Mouse (Mus musculus) heart, adult 8-10 months (tissue): ENCODE data around the gene Pou2f3. TPM values are rescaled to one million over a fixed set of nuclear protein-coding genes. Genes with fewer than 3 reads are reported as not detected.

Experiments used
- DNase-seq: peaks from one replicate; pipeline ENCODE4 v3.0.0; 2022; ENCODE audit warnings: low spot score
- total RNA-seq, 4 experiments: library from RNA; stranded (reverse); gene quantifications; 2 replicates each; pipeline ENCODE4 v1.2.4; 2022

Gene Pou2f3
- total RNA-seq, 4 experiments from 2014 or later = not detected

GRCm38 (mm10) chr9:43231805-43232204 lies 21.6 kb upstream of the Pou2f3 start:
- DNase-seq = no peak

DNA sequence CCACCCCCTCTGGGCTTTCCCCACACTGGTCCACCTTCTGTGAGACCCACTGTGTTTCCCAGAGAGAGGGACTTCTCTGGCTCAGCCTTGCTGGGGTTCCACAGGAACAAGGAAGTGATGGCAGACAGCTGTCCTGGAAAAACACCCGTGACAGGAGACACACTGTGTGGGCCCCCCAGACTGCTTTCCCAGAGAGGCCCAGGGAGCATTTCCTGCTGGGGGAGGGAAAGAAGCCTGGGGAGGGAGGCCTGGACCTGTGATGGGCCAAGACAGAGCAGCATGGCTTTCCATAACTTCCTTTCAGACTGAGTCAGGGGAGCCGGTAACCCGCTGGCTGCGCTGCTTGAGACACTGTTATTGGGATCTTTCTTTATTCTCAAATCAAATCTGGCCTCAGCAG lies 20.7 kb upstream of the Pou2f3 start:
- peak; percentile 42 for DNase-seq

DNA sequence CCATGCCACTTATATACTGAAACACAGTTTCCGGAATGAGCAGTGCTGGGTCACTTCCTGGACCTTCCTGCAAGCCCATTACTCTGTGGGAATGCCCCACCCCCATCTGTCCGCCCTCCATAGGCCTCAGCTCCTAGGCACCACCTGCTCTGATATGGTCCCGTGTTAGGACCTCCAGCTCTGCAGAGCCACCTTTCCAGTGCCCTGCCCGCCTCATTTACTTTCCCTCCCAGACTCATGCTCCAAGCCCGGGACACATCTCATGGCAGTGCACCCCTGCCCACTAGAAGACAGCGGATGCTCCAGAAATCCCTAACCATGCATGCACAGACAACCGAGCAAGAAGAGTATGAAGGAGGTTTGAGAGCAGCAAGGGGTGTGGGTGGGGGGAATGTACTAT lies 19.8 kb upstream of the Pou2f3 start:
- no peak for DNase-seq

- DNase-seq = no peak
These were observed 19.3 kb upstream of the Pou2f3 start for GRCm38 (mm10) chr9:43229398-43229895.

DNA sequence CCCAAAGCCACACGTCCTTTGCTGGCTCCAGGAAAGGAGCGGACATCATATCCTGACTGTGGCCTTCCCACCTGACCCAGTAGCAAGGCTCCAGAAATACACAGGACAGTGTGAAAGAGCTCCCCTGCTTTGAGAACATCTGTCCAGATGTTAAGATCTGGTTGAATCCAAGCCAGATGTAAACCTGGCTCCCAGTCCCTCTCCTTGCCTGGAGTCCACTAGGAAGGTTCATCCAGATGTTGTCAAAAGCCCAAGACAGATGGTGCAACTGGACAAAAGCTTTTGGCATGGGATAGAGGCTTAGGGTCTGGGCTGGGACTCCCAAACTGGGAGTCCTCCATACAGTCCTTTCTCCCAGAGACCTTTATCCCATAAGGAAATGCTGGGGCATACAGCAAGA lies 18.6 kb upstream of the Pou2f3 start:
- no peak for DNase-seq

DNA sequence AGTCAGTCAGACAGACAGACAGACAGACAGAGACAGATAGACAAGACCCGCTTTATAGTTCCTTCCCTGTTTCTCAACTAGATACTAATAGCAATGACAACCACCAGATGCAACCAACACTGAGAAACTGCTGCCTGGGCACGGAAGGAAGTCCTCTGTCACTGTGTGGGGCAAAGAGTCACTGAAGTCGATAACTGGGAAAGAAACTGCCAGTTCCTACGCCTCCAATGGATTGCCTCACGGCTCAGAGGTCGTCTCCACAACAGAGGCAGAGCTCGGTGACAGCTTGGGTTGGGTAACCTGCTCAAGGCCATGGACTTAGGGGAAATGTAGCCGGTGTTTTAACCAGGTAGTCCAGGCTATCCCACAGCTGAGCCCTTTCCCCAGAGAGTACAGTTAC lies 17.5 kb upstream of the Pou2f3 start:
- no peak for DNase-seq

GRCm38 (mm10) chr9:43226573-43227160 lies 16.5 kb upstream of the Pou2f3 start:
- DNase-seq = no peak

- no peak for DNase-seq
These were observed 15.3 kb upstream of the Pou2f3 start for GRCm38 (mm10) chr9:43225481-43225880.

DNA sequence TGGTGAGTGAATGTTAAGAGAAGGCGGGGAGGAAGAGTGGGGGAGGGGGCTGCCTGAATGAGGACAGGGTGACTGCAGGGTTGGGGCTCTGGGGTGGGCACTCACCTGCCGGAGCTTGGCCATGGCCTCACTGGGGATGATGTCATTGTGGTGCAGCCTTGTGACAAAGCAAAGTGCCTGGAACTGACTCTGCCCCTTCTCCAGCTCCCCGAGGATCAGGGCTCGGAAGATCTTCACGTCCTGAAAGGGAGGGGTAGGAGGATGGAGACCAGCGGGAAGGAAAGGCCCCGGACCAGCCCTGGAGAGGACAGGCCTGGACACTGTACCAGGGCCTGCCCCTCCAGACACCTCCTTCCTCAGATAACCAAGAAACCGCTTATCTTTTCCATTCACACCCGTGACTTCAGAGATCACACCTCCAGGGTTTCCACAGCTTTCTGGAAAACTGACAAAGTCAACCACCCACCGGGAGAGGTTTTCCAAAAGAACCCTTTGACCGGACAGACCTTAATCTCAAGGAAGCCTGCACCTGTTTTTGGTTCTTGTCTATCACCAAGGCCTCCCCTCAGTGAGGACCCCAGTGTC lies 14.7 kb upstream of the Pou2f3 start:
- no peak for DNase-seq

GRCm38 (mm10) chr9:43222429-43222715 lies 12.2 kb upstream of the Pou2f3 start:
- DNase-seq = no peak

GRCm38 (mm10) chr9:43221643-43222428 lies 11.7 kb upstream of the Pou2f3 start:
- DNase-seq = peak; percentile 88

- DNase-seq = peak; percentile 75
These were observed 742 bp upstream of the Pou2f3 start for GRCm38 (mm10) chr9:43210771-43211450.

DNA sequence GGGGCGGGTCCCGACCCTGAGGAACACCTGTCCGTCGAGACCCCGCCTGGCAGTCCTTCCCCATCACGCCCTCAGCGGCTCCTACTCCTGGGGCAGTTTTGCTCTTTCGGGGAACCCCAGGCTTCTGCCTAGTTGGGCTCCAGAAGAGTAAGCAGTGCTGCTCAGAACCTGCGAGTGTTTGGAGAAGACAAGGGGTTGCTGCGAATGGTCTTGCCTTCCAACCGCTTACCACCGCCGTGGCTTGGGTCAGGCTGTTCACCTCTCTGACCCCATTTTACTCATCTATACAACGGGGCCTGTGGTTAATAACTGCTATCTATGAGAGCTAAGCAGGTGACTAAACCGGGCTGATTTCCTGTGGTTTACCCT lies 4.2 kb downstream of the Pou2f3 start:
- no peak for DNase-seq

GRCm38 (mm10) chr9:43205343-43206021 lies 4.7 kb downstream of the Pou2f3 start:
- DNase-seq = no peak

- no peak for DNase-seq
These were observed 10.0 kb downstream of the Pou2f3 start for GRCm38 (mm10) chr9:43200212-43200611.

GRCm38 (mm10) chr9:43194001-43194400 lies 16.2 kb downstream of the Pou2f3 start:
- DNase-seq = no peak

DNA sequence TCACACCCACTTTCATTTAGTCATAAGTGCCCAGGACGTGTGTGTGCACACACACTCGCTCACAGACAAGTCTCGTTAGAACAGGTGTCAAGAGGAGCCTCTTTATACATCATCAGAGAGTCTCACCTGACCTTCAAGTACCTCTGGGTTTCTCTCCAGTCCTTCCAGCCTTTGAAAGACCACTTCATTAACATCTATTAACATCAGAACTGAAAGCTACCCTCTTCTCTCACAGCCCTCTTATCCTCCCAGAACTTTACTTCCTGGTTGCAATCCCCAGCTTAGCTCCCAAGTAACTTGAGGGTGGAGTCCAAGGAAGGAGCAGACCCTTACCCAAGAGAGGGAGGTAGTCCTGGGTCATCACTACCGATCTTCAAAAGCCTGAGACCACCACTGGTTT lies 18.6 kb downstream of the Pou2f3 start:
- DNase-seq = no peak

DNA sequence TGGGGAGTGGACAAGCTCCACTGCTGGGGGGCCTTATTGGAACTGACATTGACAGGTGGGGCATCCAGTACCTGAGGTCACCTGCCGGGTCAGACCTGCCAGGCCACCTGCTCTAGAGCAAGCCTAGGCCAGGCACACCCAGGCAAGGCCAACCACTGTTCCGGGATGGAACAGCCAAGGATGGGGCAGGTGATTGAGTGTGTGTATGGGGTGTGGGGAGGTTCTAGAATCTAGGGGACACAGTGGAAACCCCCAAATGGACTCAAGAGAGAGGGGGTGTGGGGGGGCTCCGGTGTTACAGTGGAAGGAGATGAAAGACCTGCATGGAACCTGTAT lies 21.2 kb downstream of the Pou2f3 start:
- DNase-seq = no peak

GRCm38 (mm10) chr9:43188309-43189020 lies 21.7 kb downstream of the Pou2f3 start:
- no peak for DNase-seq

DNA sequence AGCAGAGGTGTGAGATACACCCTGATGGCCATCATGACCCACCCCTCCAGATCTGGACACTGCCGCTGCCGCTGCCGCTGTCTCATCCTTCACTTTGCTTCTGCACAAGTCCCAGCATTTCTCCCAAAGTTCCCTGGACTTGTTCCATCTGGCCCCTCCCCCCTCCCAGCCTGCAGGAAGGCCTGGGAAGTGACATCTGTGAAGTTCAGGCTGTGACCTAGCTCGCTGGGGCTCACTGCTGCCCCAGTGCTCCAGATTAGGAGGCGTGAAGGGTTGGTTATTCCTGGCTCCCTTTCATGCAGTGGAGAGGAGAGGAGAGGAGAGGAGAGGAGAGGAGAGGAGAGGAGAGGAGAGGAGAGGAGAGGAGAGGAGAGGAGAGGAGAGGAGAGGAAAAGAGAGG lies 30.6 kb downstream of the Pou2f3 start:
- DNase-seq = peak; percentile 14

DNA sequence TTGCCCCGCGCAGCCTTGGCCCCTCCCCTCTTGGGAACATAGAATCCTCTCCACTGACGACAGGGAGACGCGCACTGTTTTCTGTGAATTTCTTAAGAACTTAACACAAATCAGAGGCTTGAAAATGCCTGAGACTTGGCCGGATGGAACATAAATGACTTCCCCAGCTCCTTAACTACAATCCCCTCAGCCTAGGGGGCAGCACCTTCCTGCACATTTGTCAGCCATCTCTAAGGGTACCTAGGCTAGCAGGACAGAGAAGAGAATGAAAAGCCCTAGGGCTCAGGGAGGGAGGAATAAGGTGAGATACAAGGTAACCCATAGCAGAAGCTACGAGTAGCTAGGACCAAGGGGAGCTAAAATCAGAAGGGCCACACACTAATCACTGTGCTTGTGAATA lies 32.0 kb downstream of the Pou2f3 start:
- no peak for DNase-seq

DNA sequence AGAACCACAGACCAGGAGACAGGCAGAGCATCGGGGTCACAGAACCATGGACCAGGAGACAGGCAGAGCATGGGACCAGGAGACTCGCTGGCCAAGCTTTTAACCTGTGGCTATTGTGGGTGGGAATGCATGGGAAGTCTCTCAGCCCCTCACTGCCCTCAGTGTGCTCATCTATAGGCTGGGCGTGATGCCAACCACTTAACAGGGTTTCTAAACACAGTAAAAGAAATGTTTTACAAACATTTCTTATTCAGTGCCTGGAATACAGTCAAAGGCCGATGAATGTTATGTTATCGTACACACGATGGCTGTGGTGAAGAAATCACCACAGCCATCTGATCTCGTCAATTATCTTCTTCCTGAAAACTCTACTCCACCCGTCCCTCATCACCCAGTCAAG lies 43.1 kb downstream of the Pou2f3 start:
- no peak for DNase-seq
